Mouse (Mus musculus) small intestine, adult 2 months (tissue): ENCODE results near the gene Qsox1.

ENCODE experiments used
- CTCF ChIP-seq: fragments of 200-500 bp; IDR thresholded peaks from 2 replicates; pipeline ENCODE4 v1.5.1; 2012; ENCODE audit warnings: low read depth, mild to moderate bottlenecking, control low read depth, inconsistent platforms, low read length, moderate library complexity, mixed read lengths; ENCODE audit not compliant: insufficient replicate concordance, insufficient read length; ENCODE audit errors: extremely low read depth
- POLR2A ChIP-seq: fragments of 200-500 bp; IDR thresholded peaks from 2 replicates; pipeline ENCODE4 v1.6.1; 2012; ENCODE audit warnings: low read depth, mild to moderate bottlenecking, control low read depth, inconsistent platforms, low read length, moderate library complexity

- TF ChIP-seq CTCF (no peak), POLR2A (no peak)
Measured at GRCm38 (mm10) chr1:155737017-155737808, 75.5 kb downstream of the Qsox1 start.
